Mouse (Mus musculus): ENCODE results near the gene Slc25a39. TPM values are rescaled to one million over a fixed set of nuclear protein-coding genes. Genes with fewer than 3 reads are reported as not detected.

The Slc25a39 gene
- total and polyA plus RNA-seq, 2 experiments = 181 to 1,099 TPM

DNA sequence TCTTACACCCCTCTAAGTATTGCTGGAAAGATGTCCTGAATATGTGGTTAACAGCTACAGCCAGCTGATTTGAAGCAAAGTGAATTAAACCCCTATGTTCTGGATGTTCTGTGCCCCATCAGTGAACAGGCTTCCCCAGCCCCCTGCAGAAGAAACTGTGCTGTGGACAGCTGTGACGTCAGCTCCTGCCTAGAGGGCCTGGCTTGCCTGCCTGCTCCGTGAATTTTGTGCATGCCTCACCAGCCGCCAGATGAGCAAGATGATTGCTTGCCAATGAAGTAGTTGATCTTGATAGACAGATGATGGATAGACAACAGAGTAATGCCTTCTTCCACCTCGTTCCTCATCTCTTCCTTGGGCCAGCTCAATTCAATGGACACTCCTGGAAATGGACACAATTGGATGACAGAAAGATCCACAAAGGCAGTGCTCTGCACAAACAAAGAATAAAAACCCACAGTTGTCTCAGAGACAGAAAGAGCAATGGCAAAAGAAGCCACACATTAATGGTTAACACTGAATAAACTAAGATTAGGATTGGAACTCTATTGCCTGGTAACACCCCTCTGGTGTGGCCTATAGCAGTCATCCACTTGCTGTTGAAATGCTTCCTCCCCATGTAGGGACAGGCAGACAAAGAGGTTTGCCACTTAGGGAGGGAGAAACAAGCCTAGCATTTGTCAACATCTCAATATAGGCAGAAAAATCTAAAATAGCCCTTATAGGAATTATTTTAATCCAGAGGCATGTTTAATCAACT lies 26.2 kb downstream of the Slc25a39 start:
- H3K4me3 ChIP-seq (ENCODE audit: insufficient read depth, low read depth, low read length) = peak overlapping the region; percentile 29; the same call in 1 of the 2 replicates
- H3K9ac ChIP-seq (ENCODE audit: low read depth, low read length) = peak overlapping the region; percentile 1; the same call in 1 of the 2 replicates
- no peaks in the 10 kb centered on the region for H3K27me3 ChIP-seq (ENCODE audit: control insufficient read depth, insufficient read depth, low read length)
- peak; percentile 88 for DNase-seq (ENCODE audit: extremely low read depth, low read depth, low spot score)
- peaks cover 8% of the 10 kb centered on the region for H3K4me1 ChIP-seq (ENCODE audit: control insufficient read depth, insufficient read depth, low read length)
- no peaks in the 10 kb centered on the region for H3K36me3 ChIP-seq (ENCODE audit: control insufficient read depth, insufficient read depth, low read length)
- no peak for TF ChIP-seq POLR2A (IDR thresholded peaks at IDR 0.05; ENCODE audit: extremely low read depth, insufficient read depth, low read length)
- TF ChIP-seq CTCF (IDR thresholded peaks at IDR 0.05; ENCODE audit: low read depth, low read length) = no peak
- H3K79me2 ChIP-seq (ENCODE audit: control insufficient read depth, insufficient read depth, low read length) = no peaks in the 10 kb centered on the region
- peak overlapping the region; percentile 46 for H3K27ac ChIP-seq (replicated peaks; ENCODE audit: insufficient read depth, low read depth, low read length)
- 20% methylated on average over 4 of the region's 4 CpGs for WGBS

DNA sequence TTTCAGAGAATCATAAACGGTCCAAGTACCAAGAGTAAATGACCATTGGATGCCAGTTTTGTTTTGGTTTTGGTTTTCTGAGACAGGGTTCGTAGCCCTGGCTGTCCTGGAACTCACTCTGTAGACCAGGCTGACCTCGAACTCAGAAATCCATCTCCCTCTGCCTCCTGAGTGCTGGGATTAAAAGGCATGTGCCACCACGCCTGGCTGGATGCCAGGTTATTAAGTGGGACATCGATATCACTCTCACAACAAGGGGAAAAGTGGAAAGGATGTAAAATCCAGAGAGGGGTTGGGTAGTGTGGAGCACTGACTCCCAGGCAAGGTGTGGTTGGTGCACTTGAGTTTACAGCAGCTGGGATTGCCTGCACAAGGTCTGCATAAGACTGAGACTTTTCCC lies 27.7 kb downstream of the Slc25a39 start:
- Histone ChIP-seq H3K27me3 (ENCODE audit: control insufficient read depth, insufficient read depth, low read length) (no peaks in the 10 kb centered on the region), H3K79me2 (ENCODE audit: control insufficient read depth, insufficient read depth, low read length) (no peaks in the 10 kb centered on the region), H3K4me1 (ENCODE audit: control insufficient read depth, insufficient read depth, low read length) (peaks cover 15% of the 10 kb centered on the region), H3K9ac (ENCODE audit: low read depth, low read length) (no peak overlapping the region), H3K27ac (replicated peaks; ENCODE audit: insufficient read depth, low read depth, low read length) (no peak overlapping the region), H3K36me3 (ENCODE audit: control insufficient read depth, insufficient read depth, low read length) (no peaks in the 10 kb centered on the region), H3K4me3 (ENCODE audit: insufficient read depth, low read depth, low read length) (no peak overlapping the region)
- WGBS = 49% methylated on average over 5 of the region's 5 CpGs
- TF ChIP-seq CTCF (IDR thresholded peaks at IDR 0.05; ENCODE audit: low read depth, low read length) (no peak), POLR2A (IDR thresholded peaks at IDR 0.05; ENCODE audit: extremely low read depth, insufficient read depth, low read length) (no peak)
- no peak for DNase-seq (ENCODE audit: extremely low read depth, low read depth, low spot score)

DNA sequence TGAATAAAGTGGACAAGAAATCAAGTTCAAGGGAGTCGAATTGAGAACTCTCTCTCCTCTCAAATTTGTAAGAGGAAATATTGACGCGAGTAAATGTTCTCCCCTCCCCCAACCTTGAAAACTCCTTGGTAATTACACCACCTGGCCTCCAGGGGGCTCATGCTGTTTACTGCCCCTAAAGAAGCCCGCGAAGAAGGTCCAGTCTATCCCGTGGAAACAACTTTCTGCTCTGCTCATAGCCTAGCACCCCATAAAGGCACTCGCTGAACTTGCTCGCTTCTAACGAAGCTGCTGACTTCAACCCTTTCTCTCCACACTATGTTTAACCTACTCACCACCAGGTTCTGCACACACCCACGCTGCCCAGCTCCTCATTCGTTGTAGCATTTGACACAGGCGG lies 30.6 kb downstream of the Slc25a39 start:
- no peaks in the 10 kb centered on the region for H3K36me3 ChIP-seq (ENCODE audit: control insufficient read depth, insufficient read depth, low read length)
- DNase-seq (ENCODE audit: extremely low read depth, low read depth, low spot score) = no peak
- 67% methylated on average over 12 of the region's 12 CpGs for WGBS
- no peak overlapping the region for H3K9ac ChIP-seq (ENCODE audit: low read depth, low read length)
- H3K4me3 ChIP-seq (ENCODE audit: insufficient read depth, low read depth, low read length) = no peak overlapping the region
- H3K27ac ChIP-seq (replicated peaks; ENCODE audit: insufficient read depth, low read depth, low read length) = no peak overlapping the region
- H3K4me1 ChIP-seq (ENCODE audit: control insufficient read depth, insufficient read depth, low read length) = peaks cover 15% of the 10 kb centered on the region
- no peaks in the 10 kb centered on the region for H3K79me2 ChIP-seq (ENCODE audit: control insufficient read depth, insufficient read depth, low read length)
- TF ChIP-seq POLR2A (IDR thresholded peaks at IDR 0.05; ENCODE audit: extremely low read depth, insufficient read depth, low read length) = no peak
- TF ChIP-seq CTCF (IDR thresholded peaks at IDR 0.05; ENCODE audit: low read depth, low read length) = 0 out of 2 replicates have a peak, but pooled peaks have one; percentile 2
- no peaks in the 10 kb centered on the region for H3K27me3 ChIP-seq (ENCODE audit: control insufficient read depth, insufficient read depth, low read length)

DNA sequence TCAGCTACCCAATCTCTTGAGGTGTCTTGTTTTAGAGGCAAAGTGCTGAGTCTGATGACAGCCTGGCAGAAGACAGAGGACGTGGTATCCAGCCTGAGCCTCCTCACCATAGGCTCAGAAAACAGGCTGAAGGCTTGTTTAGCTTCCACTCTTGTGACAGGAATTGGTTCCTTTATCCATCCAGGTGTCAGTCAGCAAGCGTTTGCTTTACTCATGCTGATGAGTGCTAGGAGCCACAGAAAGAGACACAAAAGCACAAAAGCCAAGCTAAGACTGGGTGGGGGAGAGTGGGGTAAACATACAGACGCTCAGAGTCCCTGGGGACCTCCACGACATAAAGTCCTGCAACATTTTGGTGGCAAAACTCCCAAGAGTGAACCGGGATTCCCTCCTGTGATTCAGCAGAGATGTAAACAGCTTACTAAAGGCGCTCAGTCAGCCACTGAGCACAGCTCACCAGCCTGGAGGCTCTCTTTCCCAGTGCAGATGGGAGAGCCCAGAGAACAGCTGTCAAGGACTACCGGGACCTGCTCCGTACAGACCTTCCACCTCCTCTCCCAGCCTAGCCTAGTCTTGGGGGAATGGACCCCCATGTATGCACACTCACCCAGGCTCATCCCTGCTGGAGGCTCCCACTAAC lies 31.4 kb downstream of the Slc25a39 start:
- 21% methylated on average over 8 of the region's 8 CpGs for WGBS
- TF ChIP-seq POLR2A (IDR thresholded peaks at IDR 0.05; ENCODE audit: extremely low read depth, insufficient read depth, low read length) (no peak), CTCF (IDR thresholded peaks at IDR 0.05; ENCODE audit: low read depth, low read length) (no peak)
- DNase-seq (ENCODE audit: extremely low read depth, low read depth, low spot score) = no peak
- Histone ChIP-seq H3K79me2 (ENCODE audit: control insufficient read depth, insufficient read depth, low read length) (no peaks in the 10 kb centered on the region), H3K9ac (ENCODE audit: low read depth, low read length) (peak overlapping the region; percentile 43), H3K27ac (replicated peaks; ENCODE audit: insufficient read depth, low read depth, low read length) (peak overlapping the region; percentile 47), H3K36me3 (ENCODE audit: control insufficient read depth, insufficient read depth, low read length) (no peaks in the 10 kb centered on the region), H3K4me1 (ENCODE audit: control insufficient read depth, insufficient read depth, low read length) (peaks cover 13% of the 10 kb centered on the region), H3K27me3 (ENCODE audit: control insufficient read depth, insufficient read depth, low read length) (no peaks in the 10 kb centered on the region), H3K4me3 (ENCODE audit: insufficient read depth, low read depth, low read length) (no peak overlapping the region)

DNA sequence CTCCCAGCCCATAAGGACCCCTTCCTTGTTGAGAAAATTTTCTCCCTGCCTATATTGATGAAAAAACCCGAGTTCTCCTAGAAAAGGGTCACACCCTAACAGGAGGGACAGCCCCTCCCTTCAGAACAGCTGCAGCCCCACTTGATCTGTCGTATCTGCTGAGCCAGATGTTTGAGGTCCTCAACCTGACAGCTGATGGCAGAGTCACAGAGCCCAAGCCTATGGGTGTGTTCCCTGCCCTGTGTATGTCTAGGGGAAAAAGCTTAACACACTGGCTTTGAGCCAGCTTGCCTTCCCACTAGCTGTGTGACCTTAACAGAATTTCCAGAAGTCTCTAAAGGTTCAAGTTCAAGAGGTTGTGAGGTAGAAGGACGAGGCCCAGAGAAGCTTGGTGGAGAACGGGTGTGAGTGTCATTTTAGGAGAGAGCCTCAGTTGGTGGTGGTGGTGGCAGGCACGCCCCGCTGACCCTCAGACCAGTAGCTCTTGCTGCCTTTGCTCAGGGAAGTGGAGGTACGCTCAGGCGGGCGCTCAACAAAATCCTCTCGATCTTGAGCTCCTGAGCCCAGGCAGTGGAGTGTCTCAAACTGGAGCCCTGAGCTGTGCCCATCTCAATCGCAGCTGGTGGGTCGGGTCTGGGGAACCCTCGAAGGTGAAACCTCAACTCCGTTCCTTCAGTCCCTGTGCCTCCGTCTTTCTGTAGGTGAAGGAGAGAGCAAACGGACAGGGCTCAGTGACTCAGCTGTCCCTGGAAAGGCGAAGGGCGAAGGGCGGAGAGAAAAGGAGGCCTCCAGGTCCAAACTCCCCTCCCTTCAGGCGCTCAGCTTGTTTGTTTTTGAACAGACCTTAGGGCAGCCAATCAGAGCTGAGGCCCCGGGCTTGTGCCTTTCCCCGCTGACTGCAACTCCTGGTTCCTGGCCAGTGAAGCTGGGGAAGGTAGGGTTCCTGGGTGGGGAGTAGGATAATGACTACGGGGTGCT lies 32.3 kb downstream of the Slc25a39 start:
- Histone ChIP-seq H3K9ac (ENCODE audit: low read depth, low read length) (peak overlapping the region; percentile 62), H3K27me3 (ENCODE audit: control insufficient read depth, insufficient read depth, low read length) (no peaks in the 10 kb centered on the region), H3K4me3 (ENCODE audit: insufficient read depth, low read depth, low read length) (peak overlapping the region; percentile 39; the same call in 1 of the 2 replicates), H3K4me1 (ENCODE audit: control insufficient read depth, insufficient read depth, low read length) (peaks cover 10% of the 10 kb centered on the region), H3K36me3 (ENCODE audit: control insufficient read depth, insufficient read depth, low read length) (no peaks in the 10 kb centered on the region), H3K79me2 (ENCODE audit: control insufficient read depth, insufficient read depth, low read length) (no peaks in the 10 kb centered on the region), H3K27ac (replicated peaks; ENCODE audit: insufficient read depth, low read depth, low read length) (peak overlapping the region; percentile 81)
- TF ChIP-seq POLR2A (IDR thresholded peaks at IDR 0.05; ENCODE audit: extremely low read depth, insufficient read depth, low read length) (peak; percentile 48; the same call in 1 of the 2 replicates), CTCF (IDR thresholded peaks at IDR 0.05; ENCODE audit: low read depth, low read length) (no peak)
- 3% methylated on average over 23 of the region's 23 CpGs for WGBS
- peak; percentile 90 for DNase-seq (ENCODE audit: extremely low read depth, low read depth, low spot score)
